Mouse (Mus musculus): ENCODE measurements at regions not wholly inside any gene's neighbourhood (a gene's known extent, or its start where the extent isn't known, plus 50 kb on each side); places are given as distances from the start of the nearest gene placed in this dataset.
A peak's percentile ranks its signal among the peaks of the same experiment; 100 is the strongest.

- Histone ChIP-seq H3K27me3 (no peaks in the 10 kb centered on the region), H3K4me3 (no peak overlapping the region), H3K4me1 (no peaks in the 10 kb centered on the region), H3K4me2 (no peak overlapping the region), H3K9me3 (no peaks in the 10 kb centered on the region), H3K36me3 (no peaks in the 10 kb centered on the region), H3K9ac (no peak overlapping the region), H3K27ac (no peak overlapping the region)
- WGBS = 49% methylated on average over 6 of the region's 6 CpGs
- no peak for ATAC-seq (ENCODE audit: insufficient number of reproducible peaks, low FRiP score, low TSS enrichment, low read depth)
These were observed 296.5 kb downstream of the Tle4 start for GRCm38 (mm10) chr19:14301176-14301943.

GRCm38 (mm10) chr19:14314301-14314700 is 283.6 kb downstream of the Tle4 start:
- Histone ChIP-seq H3K4me2 (no peak overlapping the region), H3K36me3 (no peaks in the 10 kb centered on the region), H3K9me3 (no peaks in the 10 kb centered on the region), H3K9ac (no peak overlapping the region), H3K4me3 (no peak overlapping the region), H3K27me3 (no peaks in the 10 kb centered on the region), H3K27ac (no peak overlapping the region), H3K4me1 (0 out of 2 replicates have a peak, but pooled peaks cover 2% of the 10 kb centered on the region)
- 65% methylated on average over 7 of the region's 7 CpGs for WGBS
- no peak for ATAC-seq (ENCODE audit: insufficient number of reproducible peaks, low FRiP score, low TSS enrichment, low read depth)

DNA sequence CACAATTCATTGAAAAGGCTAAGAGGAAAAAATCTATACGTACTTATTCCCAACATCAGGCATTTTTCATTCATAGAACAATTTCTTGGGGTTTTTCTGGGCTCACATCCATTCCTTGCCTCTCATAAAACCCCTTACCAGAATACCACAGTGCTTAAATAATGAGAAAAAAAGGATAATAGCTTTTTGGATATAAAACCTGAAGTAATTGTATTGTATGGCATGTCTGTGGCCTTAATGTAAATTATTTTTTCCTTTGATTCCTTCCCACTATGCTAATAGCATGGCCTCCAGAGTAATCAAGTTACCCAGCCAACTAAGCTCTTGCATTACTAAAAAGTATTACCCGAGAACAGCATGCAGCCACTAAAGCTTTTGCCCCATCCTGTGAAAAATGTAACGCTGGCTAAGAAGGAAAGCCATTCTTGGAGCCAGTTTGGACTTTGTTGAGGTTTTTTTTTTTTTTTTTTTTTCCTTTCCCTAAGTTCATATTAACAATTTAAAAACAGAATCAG is 278.1 kb downstream of the Tle4 start:
- ATAC-seq (ENCODE audit: insufficient number of reproducible peaks, low FRiP score, low TSS enrichment, low read depth) = 0 out of 2 replicates have a peak, but pooled peaks have one; percentile 44
- Histone ChIP-seq H3K4me3 (no peak overlapping the region), H3K27ac (no peak overlapping the region), H3K36me3 (no peaks in the 10 kb centered on the region), H3K9me3 (no peaks in the 10 kb centered on the region), H3K4me1 (peaks cover 3% of the 10 kb centered on the region; the same call in 1 of the 2 replicates), H3K27me3 (no peaks in the 10 kb centered on the region), H3K4me2 (no peak overlapping the region), H3K9ac (no peak overlapping the region)
- WGBS = 39% methylated on average over 3 of the region's 3 CpGs

DNA sequence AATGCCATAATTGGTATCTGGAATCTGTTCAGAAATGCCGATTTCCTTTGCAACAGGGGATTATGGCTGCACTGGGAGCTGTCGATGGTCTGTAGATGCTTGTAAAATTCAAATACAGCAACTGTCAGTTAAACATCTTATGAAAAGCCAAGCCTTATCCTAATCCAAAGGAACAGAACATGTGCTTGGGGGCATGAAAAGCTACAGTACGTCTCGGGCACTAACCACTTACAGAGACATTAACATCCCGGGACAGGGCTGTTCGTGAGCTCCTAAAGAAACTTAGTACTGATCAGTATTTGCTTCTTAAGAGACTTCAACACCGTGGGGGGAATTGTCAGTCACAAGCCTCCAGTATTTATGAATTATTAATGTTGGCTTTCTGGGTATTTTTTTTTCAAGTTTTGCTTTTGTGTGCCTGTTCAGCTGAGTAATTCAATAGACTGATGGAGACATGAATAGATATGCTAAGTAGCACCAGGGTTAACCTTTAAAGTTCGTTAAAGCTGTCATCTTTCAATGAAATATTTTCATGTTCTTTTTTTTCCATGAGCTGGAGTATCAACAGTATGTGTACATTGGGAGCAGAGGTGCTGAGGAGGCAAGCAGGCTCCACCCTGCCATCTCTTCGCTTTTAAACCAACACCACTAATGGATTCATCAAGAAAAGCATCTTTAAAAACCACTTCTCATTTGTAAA is 272.3 kb downstream of the Tle4 start:
- Histone ChIP-seq H3K4me3 (no peak overlapping the region), H3K4me1 (peaks cover 7% of the 10 kb centered on the region; the same call in 1 of the 2 replicates), H3K27ac (no peak overlapping the region), H3K4me2 (no peak overlapping the region), H3K9ac (no peak overlapping the region), H3K9me3 (no peaks in the 10 kb centered on the region), H3K27me3 (no peaks in the 10 kb centered on the region), H3K36me3 (no peaks in the 10 kb centered on the region)
- no peak for ATAC-seq (ENCODE audit: insufficient number of reproducible peaks, low FRiP score, low TSS enrichment, low read depth)
- WGBS = 47% methylated on average over 9 of the region's 9 CpGs

GRCm38 (mm10) chr19:14333041-14334012 is 264.5 kb downstream of the Tle4 start:
- Histone ChIP-seq H3K27ac (no peak overlapping the region), H3K4me2 (no peak overlapping the region), H3K4me1 (no peaks in the 10 kb centered on the region), H3K27me3 (no peaks in the 10 kb centered on the region), H3K9ac (no peak overlapping the region), H3K9me3 (no peaks in the 10 kb centered on the region), H3K4me3 (no peak overlapping the region), H3K36me3 (no peaks in the 10 kb centered on the region)
- ATAC-seq (ENCODE audit: insufficient number of reproducible peaks, low FRiP score, low TSS enrichment, low read depth) = no peak
- WGBS = 20% methylated on average over 6 of the region's 6 CpGs

DNA sequence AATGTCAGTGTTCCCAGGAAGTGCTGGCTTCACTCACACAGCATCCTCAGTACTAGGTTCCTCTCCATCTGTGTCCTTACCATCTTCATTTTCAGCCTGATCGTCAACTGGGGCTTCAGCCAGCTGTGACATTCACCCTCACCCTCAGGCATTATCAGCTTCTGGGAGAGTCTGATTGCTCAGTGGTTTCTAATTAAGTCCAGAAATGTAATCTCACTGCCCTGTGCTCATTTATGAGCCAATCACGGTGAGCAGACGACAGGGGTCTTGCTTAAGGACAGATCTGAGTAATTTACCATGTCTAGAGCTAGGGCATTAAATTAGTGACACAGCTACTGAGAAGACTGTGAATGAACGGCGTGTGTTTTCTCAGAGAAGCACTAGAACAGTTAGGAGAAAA is 260.8 kb downstream of the Tle4 start:
- ATAC-seq (ENCODE audit: insufficient number of reproducible peaks, low FRiP score, low TSS enrichment, low read depth) = no peak
- H3K4me2 ChIP-seq = no peak overlapping the region
- no peak overlapping the region for H3K9ac ChIP-seq
- H3K36me3 ChIP-seq = no peaks in the 10 kb centered on the region
- H3K4me3 ChIP-seq = no peak overlapping the region
- H3K4me1 ChIP-seq = no peaks in the 10 kb centered on the region
- H3K27ac ChIP-seq = no peak overlapping the region
- H3K27me3 ChIP-seq = no peaks in the 10 kb centered on the region
- no peaks in the 10 kb centered on the region for H3K9me3 ChIP-seq
- 22% methylated on average over 5 of the region's 5 CpGs for WGBS

DNA sequence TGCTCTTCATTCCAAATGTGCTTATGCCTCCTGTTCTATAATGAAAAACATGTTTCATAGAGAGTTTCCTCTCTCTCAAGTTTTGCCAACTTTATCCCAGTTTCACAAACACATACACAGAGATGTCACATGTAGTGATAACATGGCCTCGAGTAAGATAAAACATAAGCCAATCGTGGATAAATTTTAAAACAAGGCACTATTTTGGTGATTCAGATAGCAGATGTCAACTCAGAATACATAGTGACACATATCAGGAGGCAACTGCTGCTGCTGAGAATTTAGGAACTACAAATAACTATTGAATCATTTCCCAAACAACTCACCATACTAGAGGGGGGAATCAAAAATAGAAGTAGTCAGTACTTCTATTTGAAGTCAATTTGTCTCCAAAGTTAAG is 257.1 kb downstream of the Tle4 start:
- no peak overlapping the region for H3K9ac ChIP-seq
- H3K4me3 ChIP-seq = no peak overlapping the region
- no peak overlapping the region for H3K4me2 ChIP-seq
- H3K4me1 ChIP-seq = no peaks in the 10 kb centered on the region
- WGBS = 68% methylated on average over 2 of the region's 2 CpGs
- H3K27me3 ChIP-seq = no peaks in the 10 kb centered on the region
- no peaks in the 10 kb centered on the region for H3K9me3 ChIP-seq
- H3K36me3 ChIP-seq = no peaks in the 10 kb centered on the region
- H3K27ac ChIP-seq = no peak overlapping the region
- ATAC-seq (ENCODE audit: insufficient number of reproducible peaks, low FRiP score, low TSS enrichment, low read depth) = no peak

GRCm38 (mm10) chr19:14343890-14344289 is 254.0 kb downstream of the Tle4 start:
- 62% methylated on average over 5 of the region's 5 CpGs for WGBS
- Histone ChIP-seq H3K9ac (no peak overlapping the region), H3K9me3 (no peaks in the 10 kb centered on the region), H3K27me3 (no peaks in the 10 kb centered on the region), H3K27ac (no peak overlapping the region), H3K4me3 (no peak overlapping the region), H3K4me1 (peaks cover 6% of the 10 kb centered on the region), H3K4me2 (no peak overlapping the region), H3K36me3 (no peaks in the 10 kb centered on the region)
- ATAC-seq (ENCODE audit: insufficient number of reproducible peaks, low FRiP score, low TSS enrichment, low read depth) = no peak

- Histone ChIP-seq H3K9ac (no peak overlapping the region), H3K4me3 (no peak overlapping the region), H3K4me1 (peaks cover 6% of the 10 kb centered on the region), H3K27ac (no peak overlapping the region), H3K27me3 (no peaks in the 10 kb centered on the region), H3K36me3 (no peaks in the 10 kb centered on the region), H3K4me2 (no peak overlapping the region), H3K9me3 (no peaks in the 10 kb centered on the region)
- WGBS = 88% methylated on average over 3 of the region's 3 CpGs
- ATAC-seq (ENCODE audit: insufficient number of reproducible peaks, low FRiP score, low TSS enrichment, low read depth) = no peak
These were observed 253.4 kb downstream of the Tle4 start for GRCm38 (mm10) chr19:14344467-14344866.

DNA sequence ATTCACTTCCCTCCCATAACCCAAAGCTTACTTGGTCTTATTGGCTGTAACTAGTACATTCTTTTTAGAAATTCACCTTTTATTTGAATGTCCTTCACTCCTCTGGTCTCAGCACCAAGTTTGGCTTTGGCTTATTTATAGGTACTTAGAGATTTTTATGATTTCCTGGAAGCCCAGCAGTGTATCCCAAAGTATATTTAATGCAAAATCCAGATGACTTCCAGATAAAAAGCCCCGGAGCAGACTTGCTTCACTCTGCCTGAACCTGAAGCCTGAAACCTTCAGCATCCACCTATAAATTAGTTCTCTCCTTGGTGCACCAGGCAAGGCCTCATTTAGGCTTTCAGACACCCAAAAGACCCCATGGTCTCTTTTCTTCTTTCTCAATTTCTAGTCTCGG is 250.8 kb downstream of the Tle4 start:
- 33% methylated on average over 2 of the region's 2 CpGs for WGBS
- Histone ChIP-seq H3K27ac (no peak overlapping the region), H3K36me3 (no peaks in the 10 kb centered on the region), H3K4me3 (no peak overlapping the region), H3K9me3 (no peaks in the 10 kb centered on the region), H3K9ac (no peak overlapping the region), H3K27me3 (no peaks in the 10 kb centered on the region), H3K4me1 (peaks cover 6% of the 10 kb centered on the region), H3K4me2 (no peak overlapping the region)
- no peak for ATAC-seq (ENCODE audit: insufficient number of reproducible peaks, low FRiP score, low TSS enrichment, low read depth)

DNA sequence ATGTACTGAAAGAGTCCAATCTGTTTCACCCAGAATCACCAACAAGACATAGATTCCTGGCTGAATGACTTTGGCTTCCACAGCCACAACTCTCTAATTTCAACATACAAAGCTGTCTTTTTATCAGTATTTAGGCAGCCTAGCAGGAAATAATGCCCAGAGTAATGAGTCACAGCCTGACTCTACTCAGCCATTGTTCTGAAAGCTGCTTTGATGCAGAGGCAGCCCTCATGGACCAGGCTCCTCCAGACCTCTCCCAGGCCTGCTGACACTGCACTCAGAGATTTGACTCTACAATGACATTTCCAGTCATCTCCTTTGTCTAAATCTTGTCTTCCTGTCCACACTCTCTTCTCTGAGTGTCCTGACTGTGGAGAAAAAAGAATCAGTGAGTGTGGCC is 250.4 kb downstream of the Tle4 start:
- H3K27me3 ChIP-seq = no peaks in the 10 kb centered on the region
- H3K4me3 ChIP-seq = no peak overlapping the region
- H3K27ac ChIP-seq = no peak overlapping the region
- H3K9ac ChIP-seq = no peak overlapping the region
- no peaks in the 10 kb centered on the region for H3K9me3 ChIP-seq
- no peak overlapping the region for H3K4me2 ChIP-seq
- H3K36me3 ChIP-seq = no peaks in the 10 kb centered on the region
- no peak for ATAC-seq (ENCODE audit: insufficient number of reproducible peaks, low FRiP score, low TSS enrichment, low read depth)
- peaks cover 6% of the 10 kb centered on the region for H3K4me1 ChIP-seq

Data from limb, embryonic 15.5 days (tissue).